Mouse (Mus musculus): ENCODE data around the gene Gm8113. TPM values are rescaled to one million over a fixed set of nuclear protein-coding genes. Genes with fewer than 3 reads are reported as not detected.
"Not testable (repeated sequence)": the region's sequence is repeated elsewhere in the genome, so short reads cannot be mapped to it uniquely, and the experiment has no call there.

Gm8113 gene
- 1 to 10 TPM; 2.6 to 5.3 (median 4.2) TPM for total RNA-seq (2022)

DNA sequence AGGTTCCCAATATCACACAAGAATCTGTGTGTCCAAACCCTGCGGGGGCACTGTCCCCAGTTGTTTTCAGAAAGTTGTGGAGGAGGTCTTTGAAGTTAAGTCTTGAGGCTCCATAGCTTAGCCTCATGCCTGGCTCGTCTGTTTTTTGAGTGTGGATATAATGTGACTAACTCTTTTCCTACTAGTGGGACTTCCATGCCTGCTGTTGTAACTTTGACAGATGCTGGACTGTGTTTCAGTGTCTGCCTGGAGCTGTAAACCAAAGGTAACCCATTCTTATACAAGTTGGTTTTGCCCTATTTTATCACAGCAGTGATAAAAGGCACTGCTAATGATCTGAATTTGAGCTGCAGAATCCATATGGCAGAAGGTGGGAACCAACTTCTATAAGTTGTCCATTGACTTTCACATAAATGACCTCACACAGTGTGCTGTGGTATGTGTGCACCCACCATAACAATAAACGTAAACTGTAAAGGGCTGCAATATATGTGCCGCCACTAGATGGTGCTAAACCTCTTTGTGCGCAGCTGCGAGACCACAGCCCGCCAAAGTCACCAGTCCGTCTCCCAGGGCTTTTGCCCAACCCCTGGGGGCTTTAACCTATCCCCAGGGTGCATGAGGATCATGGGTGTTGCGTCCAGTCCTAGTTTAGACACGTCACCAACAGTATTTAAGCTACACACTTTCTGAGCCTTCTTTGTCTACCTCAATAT lies at the start of gene Gm8113:
TSS of gene Gm8113 (plus strand) at position 703 of the 716 bp plus-strand sequence.
- DNase-seq (ENCODE audit: low spot score), result peak; percentile 54

- DNase-seq (ENCODE audit: low spot score), result not testable (repeated sequence)
Observed at GRCm38 (mm10) chr14:43875417-43875816, 49.8 kb upstream of the Gm8113 start, which contains the start of gene Ear1. TSS of gene Ear1 (minus strand) at chr14:43875517.

DNA sequence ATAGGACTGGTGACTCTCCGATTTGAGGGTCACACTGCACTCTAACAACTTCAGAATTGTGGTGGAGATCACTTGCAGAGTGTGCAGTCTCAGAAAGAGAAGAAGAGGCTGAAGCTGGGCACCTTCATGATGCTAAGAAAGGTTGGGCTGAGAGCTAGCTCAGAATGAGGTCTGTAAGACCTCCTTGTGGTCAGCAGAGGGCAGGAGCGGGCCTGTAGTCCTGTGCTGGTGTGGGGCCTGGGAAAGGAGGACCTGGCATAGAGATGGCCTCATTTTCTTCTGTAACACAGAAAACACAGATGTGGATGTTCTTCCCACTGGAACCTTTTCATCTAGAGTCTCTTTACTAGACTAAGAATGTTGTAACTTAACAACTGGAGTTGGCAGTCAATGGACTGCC lies 47.4 kb upstream of the Gm8113 start:
- DNase-seq (ENCODE audit: low spot score), result not testable (repeated sequence)

DNA sequence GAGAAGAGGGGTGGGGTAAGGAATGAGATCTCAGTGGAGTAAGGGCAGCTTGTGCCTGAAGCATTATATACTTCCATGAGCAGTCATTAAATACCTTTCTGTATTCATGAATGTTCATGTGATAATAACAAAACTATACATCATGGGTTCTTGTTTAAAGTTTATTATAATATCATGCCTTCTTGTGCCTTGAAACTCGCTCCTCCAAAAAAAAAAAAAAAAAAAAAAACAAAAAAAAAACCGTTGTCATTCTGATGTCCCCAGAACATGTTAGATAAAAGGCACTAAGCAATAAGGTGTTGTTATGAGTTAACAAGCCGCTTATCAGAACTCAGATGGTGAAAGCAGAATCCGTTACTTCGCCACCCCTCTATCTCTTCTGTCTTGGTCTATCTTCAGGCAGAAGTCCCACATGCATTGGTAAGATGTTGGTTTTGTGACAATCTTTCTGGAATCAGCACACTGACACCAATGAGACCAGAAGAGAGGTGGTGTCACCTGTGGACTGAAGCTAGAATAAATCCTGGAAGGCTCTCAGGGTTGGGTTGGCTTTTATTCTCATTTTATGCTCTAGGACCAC lies 45.1 kb upstream of the Gm8113 start:
- DNase-seq (ENCODE audit: low spot score), result not testable (repeated sequence)

DNA sequence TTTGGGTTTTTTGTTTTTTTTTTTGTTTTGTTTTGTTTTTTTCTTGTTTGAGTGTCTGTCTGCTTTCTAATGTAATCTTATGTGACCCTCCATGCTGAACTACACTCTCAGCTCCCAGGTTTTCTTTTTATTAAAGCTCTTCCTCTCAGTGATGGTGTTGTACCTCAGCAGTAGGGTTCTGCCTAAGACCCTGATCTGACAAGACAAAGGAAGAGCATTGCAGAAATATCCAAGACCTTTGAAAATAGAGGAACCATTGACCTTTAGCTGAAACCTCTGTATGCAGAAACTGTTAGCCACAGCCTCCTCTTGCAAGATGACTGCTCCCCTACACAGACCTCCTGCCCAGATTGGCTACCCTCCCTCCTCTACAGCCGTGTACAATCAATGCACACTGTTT lies 39.0 kb upstream of the Gm8113 start:
- DNase-seq (ENCODE audit: low spot score), result not testable (repeated sequence)

GRCm38 (mm10) chr14:43891288-43891687 lies 33.9 kb upstream of the Gm8113 start:
- DNase-seq (ENCODE audit: low spot score), result not testable (repeated sequence)

- not testable (repeated sequence) for DNase-seq (ENCODE audit: low spot score)
Observed at GRCm38 (mm10) chr14:43895357-43895756, 29.8 kb upstream of the Gm8113 start.

- not testable (repeated sequence) for DNase-seq (ENCODE audit: low spot score)
Observed at GRCm38 (mm10) chr14:43898577-43898976, 26.6 kb upstream of the Gm8113 start.

GRCm38 (mm10) chr14:43918214-43918613 lies 7.0 kb upstream of the Gm8113 start:
- DNase-seq (ENCODE audit: low spot score), result not testable (repeated sequence)

DNA sequence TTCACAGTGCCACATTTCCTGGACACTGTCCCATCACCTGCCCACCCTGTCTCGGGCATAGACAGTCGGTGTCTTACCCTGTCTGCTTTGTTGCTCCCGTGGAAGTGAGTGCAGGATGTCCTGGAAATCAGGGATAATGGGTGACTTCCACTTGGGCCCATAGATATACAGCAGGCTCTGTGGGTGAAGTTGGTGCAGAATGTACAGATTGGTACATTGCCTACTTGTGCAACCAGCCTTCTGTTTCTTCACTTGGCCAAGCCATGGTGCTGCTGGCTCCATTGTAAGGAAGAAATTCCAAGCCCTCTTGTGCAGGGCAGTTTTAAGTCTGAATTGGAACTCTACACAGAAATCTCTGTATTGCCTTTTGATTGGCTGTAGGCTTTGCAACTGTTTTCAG lies 1.7 kb upstream of the Gm8113 start, which contains the start of gene Ear10:
TSS of gene Ear10 (minus strand) at position 101 of the 400 bp plus-strand sequence.
- DNase-seq (ENCODE audit: low spot score), result not testable (repeated sequence)

DNA sequence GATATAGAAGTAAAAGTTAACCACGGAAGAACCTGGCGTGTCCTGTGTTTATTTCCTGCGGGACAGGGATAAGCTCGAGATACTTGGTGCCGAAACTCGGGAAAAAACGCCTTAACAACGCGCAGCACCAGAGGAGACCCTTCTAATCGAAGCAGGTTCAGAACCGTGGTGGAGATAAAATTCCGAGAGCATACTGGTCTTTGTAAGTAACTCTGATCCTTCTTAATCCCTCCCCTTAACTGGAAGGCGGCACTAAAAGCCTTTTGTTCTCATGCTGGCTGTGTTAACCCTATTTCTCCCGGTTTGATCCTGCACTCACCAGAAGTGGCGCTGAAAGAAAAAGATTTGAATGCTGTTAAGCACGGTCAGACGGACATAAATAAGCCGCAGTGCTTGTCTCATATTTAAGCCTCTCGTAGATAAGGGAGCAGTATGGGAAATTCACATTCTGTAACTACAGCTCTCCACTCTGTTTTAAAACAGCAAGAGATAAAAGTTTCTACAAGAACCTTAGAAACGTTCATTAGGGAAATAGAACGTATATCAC lies 287 bp downstream of the Gm8113 start:
- not testable (repeated sequence) for DNase-seq (ENCODE audit: low spot score)

DNA sequence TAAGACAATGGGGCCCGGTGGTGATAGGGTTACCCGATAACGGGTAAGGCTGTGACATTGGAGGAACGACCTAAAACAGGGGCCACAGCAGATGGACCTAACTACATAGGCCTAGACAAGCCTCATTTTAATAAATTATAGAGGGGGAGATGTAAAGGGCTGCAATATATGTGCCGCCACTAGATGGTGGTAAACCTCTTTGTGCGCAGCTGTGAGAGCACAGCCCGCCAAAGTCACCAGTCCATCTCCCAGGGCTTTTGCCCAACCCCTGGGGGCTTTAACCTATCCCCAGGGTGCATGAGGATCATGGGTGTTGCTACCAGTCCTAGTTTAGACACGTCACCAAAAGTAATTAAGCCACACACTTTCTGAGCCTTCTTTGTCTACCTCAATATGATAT lies 7.8 kb downstream of the Gm8113 start:
- DNase-seq (ENCODE audit: low spot score), result peak; percentile 4

GRCm38 (mm10) chr14:43933399-43933798 lies 8.2 kb downstream of the Gm8113 start:
- DNase-seq (ENCODE audit: low spot score), result not testable (repeated sequence)

DNA sequence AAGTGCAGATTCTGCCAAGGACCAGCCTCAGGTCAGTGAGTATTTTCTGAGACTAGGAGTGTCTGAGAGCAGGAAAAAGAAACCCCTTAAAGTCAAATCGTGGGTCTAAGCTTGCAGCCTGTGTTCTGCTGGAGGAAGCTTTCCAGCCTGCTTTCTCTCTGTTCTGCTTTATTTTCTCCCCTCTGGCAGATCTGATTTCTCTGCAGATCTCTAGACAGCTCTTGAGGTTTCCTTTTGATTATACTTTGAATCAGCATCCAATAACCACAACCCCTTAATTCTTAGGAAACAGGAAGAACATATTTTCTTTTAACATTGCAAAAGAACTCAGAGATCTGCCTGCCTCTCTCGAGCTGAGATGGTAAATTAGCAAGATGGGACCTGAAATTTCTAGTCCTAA lies 28.2 kb downstream of the Gm8113 start:
- not testable (repeated sequence) for DNase-seq (ENCODE audit: low spot score)

DNA sequence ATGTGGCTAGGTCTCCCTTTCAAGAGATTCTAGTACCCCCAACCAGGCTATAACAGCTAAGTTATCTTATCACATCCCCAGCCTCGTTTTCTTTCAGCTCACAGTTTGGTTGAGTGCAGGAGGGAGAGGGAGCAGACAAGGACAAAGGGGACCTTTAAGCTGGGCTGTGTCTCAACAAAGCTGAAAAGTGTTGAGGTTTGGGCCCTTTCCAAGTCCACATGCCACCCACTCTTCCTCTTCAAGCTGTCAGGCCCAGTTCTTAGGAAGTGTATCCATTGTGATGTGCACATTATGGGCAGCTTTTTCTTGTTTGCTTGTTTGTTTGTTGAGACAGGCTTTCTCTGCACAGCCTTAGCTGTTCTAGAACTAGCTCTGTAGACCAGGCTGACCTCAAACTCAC lies 29.9 kb downstream of the Gm8113 start:
- DNase-seq (ENCODE audit: low spot score), result not testable (repeated sequence)

- DNase-seq (ENCODE audit: low spot score), result not testable (repeated sequence)
Observed at GRCm38 (mm10) chr14:43956769-43957168, 31.6 kb downstream of the Gm8113 start, which contains the start of gene Ang5. TSS of gene Ang5 (plus strand) at chr14:43957069.

Other genes with a start within 250 kb of the Gm8113 start
- gene Gm8165, start 248.2 kb upstream of the Gm8113 start, total RNA-seq (2022), result not detected
- under 1 TPM in 2 of 4 experiments, not detected in 2; 0.63 to 0.71 TPM for gene Gm7324, start 227.6 kb upstream of the Gm8113 start, total RNA-seq (2022)
- not detected for gene Gm16506, start 197.9 kb upstream of the Gm8113 start, total RNA-seq (2022)
- not detected for gene Gm6526, start 177.5 kb upstream of the Gm8113 start, total RNA-seq (2022)
- gene Gm8180, start 140.6 kb upstream of the Gm8113 start, total RNA-seq (2022), result not detected
- under 1 TPM in 1 of 4 experiments, not detected in 3; 0.55 TPM for gene Ear1, start 49.9 kb upstream of the Gm8113 start, total RNA-seq (2022)
- not detected for gene Ear10, start 1.8 kb upstream of the Gm8113 start, total RNA-seq (2022)
- gene Ang5, start 31.7 kb downstream of the Gm8113 start, total RNA-seq (2022), result not detected
- not detected for gene Ang6, start 76.9 kb downstream of the Gm8113 start, total RNA-seq (2022)
- gene Ear2, start 177.3 kb downstream of the Gm8113 start, total RNA-seq (2022), result 1 to 10 TPM in 1 of 4 experiments, under 1 TPM in 2, not detected in 1; 0.52 to 1.8 (median 0.53) TPM
- not detected for gene Gm3327, start 198.5 kb downstream of the Gm8113 start, total RNA-seq (2022)